Mouse (Mus musculus) left cerebral cortex, postnatal 10 days (tissue): ENCODE data around the gene Gm16253. TPM values are rescaled to one million over a fixed set of nuclear protein-coding genes. Genes with fewer than 3 reads are reported as not detected.

ENCODE experiments used
- DNase-seq, 2 experiments: peaks; one replicate each; pipeline ENCODE4 v3.0.0; 2021 to 2022; ENCODE audit warnings: low spot score in 2 of 2, mixed read lengths in 1 of 2; ENCODE audit errors: extremely low spot score in 1 of 2
- intact Hi-C: fragments of 180-260 bp; cut with DNase I; formaldehyde crosslinking; loops from one replicate; pipeline ENCODE4 v1.15.1; 2025
- total RNA-seq, 2 experiments: library from RNA; stranded (reverse); gene quantifications; 2 replicates each; pipeline ENCODE4 v1.2.3; 2021

Gene Gm16253
- total RNA-seq, 2 experiments from 2014 or later: not detected

- intact Hi-C loops: no loop called here
- peak; percentile 97 for DNase-seq
These were observed 53.2 kb downstream of the Gm16253 start, which contains the start of gene Rbm8a for GRCm38 (mm10) chr3:96629729-96630600. Gene Rbm8a, plus strand, starts transcription at chr3:96629933.

Other genes starting within 250 kb of the Gm16253 start
- not detected for gene BC107364, start 124.7 kb upstream of the Gm16253 start, total RNA-seq
- under 1 TPM; 0.39 to 0.57 TPM for gene Hfe2, start 51.8 kb upstream of the Gm16253 start, total RNA-seq
- 10 to 100 TPM; 40.3 to 45.4 TPM for gene Txnip, start 19.0 kb upstream of the Gm16253 start, total RNA-seq
- 10 to 100 TPM; 26.3 to 29.3 TPM for gene Polr3gl, start 17.2 kb downstream of the Gm16253 start, total RNA-seq
- 10 to 100 TPM; 56.6 to 57.0 TPM for gene Ankrd34a, start 19.7 kb downstream of the Gm16253 start, total RNA-seq
- gene Lix1l, start 24.2 kb downstream of the Gm16253 start, total RNA-seq: 10 to 100 TPM; 26.5 to 27.1 TPM
- gene Rbm8a, start 52.9 kb downstream of the Gm16253 start, total RNA-seq: 10 to 100 TPM; 48.0 to 54.2 TPM
- gene Pex11b, start 58.4 kb downstream of the Gm16253 start, total RNA-seq: 10 to 100 TPM; 46.2 to 47.7 TPM
- under 1 TPM; 0.12 to 0.28 TPM for gene Gm42957, start 58.5 kb downstream of the Gm16253 start, total RNA-seq
- 1 to 10 TPM; 1.4 to 1.9 TPM for gene Itga10, start 68.6 kb downstream of the Gm16253 start, total RNA-seq
- gene Ankrd35, start 93.1 kb downstream of the Gm16253 start, total RNA-seq: 1 to 10 TPM; 7.1 to 7.9 TPM
- gene Pias3, start 119.4 kb downstream of the Gm16253 start, total RNA-seq: 10 to 100 TPM; 19.7 to 26.6 TPM
- 1 to 10 TPM; 4.7 to 5.8 TPM for gene Nudt17, start 131.6 kb downstream of the Gm16253 start, total RNA-seq
- gene Polr3c, start 150.6 kb downstream of the Gm16253 start, total RNA-seq: 10 to 100 TPM; 27.5 to 28.1 TPM
- gene Rnf115, start 150.7 kb downstream of the Gm16253 start, total RNA-seq: 10 to 100 TPM; 64.1 to 67.2 TPM